Mouse (Mus musculus) forebrain, postnatal 0 days (tissue): ENCODE data around the gene Tmem82. TPM values are rescaled to one million over a fixed set of nuclear protein-coding genes. Genes with fewer than 3 reads are reported as not detected.

Source experiments
- ATAC-seq: fragments of 200-750 bp; cut with Nextera tagmentation; 2 replicates; pipeline ENCODE4 v1.8.0; 2017; ENCODE audit warnings: mild to moderate bottlenecking, moderate library complexity
- DNase-seq: peaks from one replicate; pipeline ENCODE4 v3.0.0-alpha.2; 2015
- H3K27ac ChIP-seq: fragments of 300-500 bp; sonication (generic); 2 replicates; pipeline ENCODE4 v1.5.1; 2014; ENCODE audit warnings: low read depth, mild to moderate bottlenecking, antibody characterized with exemption, low read length, moderate library complexity, mixed read lengths
- H3K27me3 ChIP-seq: fragments of 300-500 bp; sonication (generic); 2 replicates; pipeline ENCODE4 v1.6.1; 2014; ENCODE audit warnings: mild to moderate bottlenecking, low read length, mixed read lengths; ENCODE audit not compliant: insufficient read depth
- H3K36me3 ChIP-seq: fragments of 300-500 bp; sonication (generic); 2 replicates; pipeline ENCODE4 v1.6.1; 2014; ENCODE audit warnings: mild to moderate bottlenecking, moderate library complexity; ENCODE audit not compliant: insufficient read depth
- H3K4me1 ChIP-seq: fragments of 300-500 bp; sonication (generic); 2 replicates; pipeline ENCODE4 v1.6.1; 2014; ENCODE audit warnings: antibody characterized with exemption; ENCODE audit not compliant: insufficient read depth
- H3K4me2 ChIP-seq: fragments of 300-500 bp; sonication (generic); 2 replicates; pipeline ENCODE4 v1.6.1; 2014; ENCODE audit warnings: low read depth, mild to moderate bottlenecking, moderate library complexity
- H3K4me3 ChIP-seq: fragments of 300-500 bp; sonication (generic); 2 replicates; pipeline ENCODE4 v1.5.1; 2014; ENCODE audit warnings: low read depth, low read length, mixed read lengths
- H3K9ac ChIP-seq: fragments of 300-500 bp; sonication (generic); 2 replicates; pipeline ENCODE4 v1.6.1; 2014; ENCODE audit warnings: mild to moderate bottlenecking
- H3K9me3 ChIP-seq: fragments of 300-500 bp; sonication (generic); 2 replicates; pipeline ENCODE4 v1.6.1; 2016; ENCODE audit warnings: low read length
- CTCF ChIP-seq: sonication (generic); IDR thresholded peaks from 2 replicates; pipeline ENCODE4 v1.5.1; 2016; ENCODE audit warnings: antibody characterized with exemption, control low read depth, low read depth
- WGBS: fragments of 180-500 bp; shearing (Covaris S2); extraction: QIAGEN DNeasy Blood & Tissue Kit; methylation state at CpG from one replicate; pipeline ENCODE4 v1.1.7; 2014; 5-methylcytosine and 5-hydroxymethylcytosine counted together
- polyA plus RNA-seq: library from polyadenylated mRNA; unstranded; fragments of >200 nt; fragmentation: Nextera tagmentation; extraction: Ambion mirVana; gene quantifications from 2 replicates; pipeline ENCODE4 v1.2.1, GENCODE M21; 2015
- total RNA-seq: library from RNA; depleted of rRNA; stranded (reverse); fragments of >200 nt; gene quantifications from 2 replicates; pipeline ENCODE4 v1.2.3, GENCODE M21; 2014

Gene Tmem82
- total and polyA plus RNA-seq, 2 experiments from 2014 or later: 0.21 to 0.33 TPM

DNA sequence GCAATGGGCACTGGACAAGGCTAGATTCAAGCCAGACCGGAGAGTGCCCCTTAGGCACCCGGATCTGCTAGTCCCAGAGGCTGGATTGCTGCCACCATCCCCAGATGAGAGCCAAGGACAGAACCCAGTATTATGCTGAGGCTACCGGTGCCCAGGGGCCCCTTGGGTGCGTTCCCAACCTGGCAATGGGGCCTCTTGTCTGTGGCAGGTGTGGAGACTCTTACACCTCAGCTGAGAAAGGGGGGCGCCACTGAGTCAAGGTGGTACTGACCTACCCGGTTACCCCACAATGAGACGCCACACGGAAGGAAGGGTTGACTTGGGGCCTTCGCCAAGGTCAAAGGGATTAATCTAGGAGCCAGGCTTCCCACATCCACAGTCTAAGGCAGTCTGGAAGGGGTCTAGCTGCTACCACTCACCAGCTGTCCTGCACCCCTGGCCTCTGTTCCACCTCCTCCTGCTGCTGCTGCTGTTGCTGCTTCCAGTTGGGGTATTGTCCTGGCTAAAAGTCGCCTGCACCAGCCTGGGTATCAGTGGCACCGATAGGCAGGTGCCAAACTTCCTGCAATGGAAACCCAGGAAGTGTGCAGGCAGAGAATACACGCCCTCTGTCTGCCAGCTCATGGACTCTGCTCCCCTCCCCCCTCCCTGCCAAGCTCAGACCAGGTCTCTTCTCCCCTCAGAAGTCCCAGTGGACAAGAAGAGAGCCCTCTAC is 17.1 kb downstream of the Tmem82 start:
- H3K36me3 ChIP-seq: no peaks in the 10 kb centered on the region
- TF ChIP-seq CTCF: no peak
- no peak overlapping the region for H3K4me2 ChIP-seq
- H3K27ac ChIP-seq: no peak overlapping the region
- no peak for DNase-seq
- no peaks in the 10 kb centered on the region for H3K9me3 ChIP-seq
- WGBS: 66% methylated on average over 12 of the region's 12 CpGs
- H3K9ac ChIP-seq: no peak overlapping the region
- no peaks in the 10 kb centered on the region for H3K27me3 ChIP-seq
- no peak for ATAC-seq
- no peak overlapping the region for H3K4me3 ChIP-seq
- no peaks in the 10 kb centered on the region for H3K4me1 ChIP-seq

DNA sequence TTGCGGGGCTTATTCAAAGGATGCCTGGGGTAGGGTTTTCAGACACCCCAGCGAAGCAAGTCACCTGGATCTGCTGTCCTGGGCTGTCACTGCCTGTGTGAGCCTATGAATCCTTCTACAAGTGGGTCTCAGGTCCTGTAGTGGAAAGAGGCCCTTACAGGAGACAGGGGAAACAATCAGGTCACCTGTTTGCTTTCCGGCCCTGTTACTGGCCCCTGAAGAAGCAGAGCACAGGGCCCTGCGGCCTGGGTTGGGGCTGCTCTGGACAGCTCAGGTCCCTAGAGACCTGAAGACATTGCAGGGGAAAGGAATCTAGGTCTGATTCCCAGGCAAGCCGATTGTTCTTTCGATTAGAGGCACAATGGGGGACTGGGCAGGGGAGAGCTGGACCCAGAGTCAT is 18.1 kb downstream of the Tmem82 start:
- no peaks in the 10 kb centered on the region for H3K9me3 ChIP-seq
- ATAC-seq: peak; percentile 23
- WGBS: 27% methylated on average over 6 of the region's 6 CpGs
- H3K4me3 ChIP-seq: no peak overlapping the region
- no peak for DNase-seq
- no peak for TF ChIP-seq CTCF
- no peak overlapping the region for H3K27ac ChIP-seq
- no peak overlapping the region for H3K9ac ChIP-seq
- H3K4me1 ChIP-seq: no peaks in the 10 kb centered on the region
- peak overlapping the region; percentile 90; the same call in 1 of the 2 replicates for H3K4me2 ChIP-seq
- H3K36me3 ChIP-seq: no peaks in the 10 kb centered on the region
- no peaks in the 10 kb centered on the region for H3K27me3 ChIP-seq

GRCm38 (mm10) chr4:141599251-141600141 is 18.9 kb downstream of the Tmem82 start:
- peak overlapping the region; percentile 90 for H3K4me2 ChIP-seq
- no peaks in the 10 kb centered on the region for H3K36me3 ChIP-seq
- H3K4me3 ChIP-seq: peak overlapping the region; percentile 55
- no peaks in the 10 kb centered on the region for H3K9me3 ChIP-seq
- no peaks in the 10 kb centered on the region for H3K27me3 ChIP-seq
- DNase-seq: peak; percentile 60
- no peak for TF ChIP-seq CTCF
- WGBS: 2% methylated on average over 32 of the region's 57 CpGs
- peak overlapping the region; percentile 68 for H3K9ac ChIP-seq
- ATAC-seq: peak; percentile 57
- no peak overlapping the region; the same call in 1 of the 2 replicates for H3K27ac ChIP-seq
- no peaks in the 10 kb centered on the region for H3K4me1 ChIP-seq

- H3K4me3 ChIP-seq: peak overlapping the region; percentile 55
- no peak overlapping the region for H3K27ac ChIP-seq
- no peak for ATAC-seq
- no peaks in the 10 kb centered on the region for H3K27me3 ChIP-seq
- no peak for DNase-seq
- peak overlapping the region; percentile 90 for H3K4me2 ChIP-seq
- TF ChIP-seq CTCF: no peak
- WGBS: 5% methylated on average over 9 of the region's 9 CpGs
- H3K36me3 ChIP-seq: no peaks in the 10 kb centered on the region
- no peaks in the 10 kb centered on the region for H3K4me1 ChIP-seq
- peak overlapping the region; percentile 68 for H3K9ac ChIP-seq
- H3K9me3 ChIP-seq: no peaks in the 10 kb centered on the region
Observed at GRCm38 (mm10) chr4:141598894-141599250, 19.6 kb downstream of the Tmem82 start.

- no peak for TF ChIP-seq CTCF
- WGBS: 2% methylated on average over 19 of the region's 19 CpGs
- no peaks in the 10 kb centered on the region for H3K4me1 ChIP-seq
- peak overlapping the region; percentile 19; the same call in 1 of the 2 replicates for H3K9ac ChIP-seq
- no peaks in the 10 kb centered on the region for H3K27me3 ChIP-seq
- H3K36me3 ChIP-seq: no peaks in the 10 kb centered on the region
- peak overlapping the region; percentile 55 for H3K4me3 ChIP-seq
- H3K27ac ChIP-seq: no peak overlapping the region
- DNase-seq (no peak), ATAC-seq (no peak)
- no peaks in the 10 kb centered on the region for H3K9me3 ChIP-seq
- H3K4me2 ChIP-seq: peak overlapping the region; percentile 90
Observed at GRCm38 (mm10) chr4:141598199-141598893, 20.1 kb downstream of the Tmem82 start.

- TF ChIP-seq CTCF: no peak
- no peaks in the 10 kb centered on the region for H3K4me1 ChIP-seq
- no peak overlapping the region for H3K4me2 ChIP-seq
- no peaks in the 10 kb centered on the region for H3K9me3 ChIP-seq
- no peaks in the 10 kb centered on the region for H3K27me3 ChIP-seq
- 85% methylated on average over 8 of the region's 8 CpGs for WGBS
- DNase-seq (no peak), ATAC-seq (no peak)
- H3K4me3 ChIP-seq: no peak overlapping the region
- no peak overlapping the region for H3K27ac ChIP-seq
- H3K36me3 ChIP-seq: peaks cover 3% of the 10 kb centered on the region; the same call in 1 of the 2 replicates
- no peak overlapping the region for H3K9ac ChIP-seq
Observed at GRCm38 (mm10) chr4:141596700-141597328, 21.6 kb downstream of the Tmem82 start.
